Mouse (Mus musculus) liver, adult 2 months (tissue): ENCODE results near the gene Bmpr2. TPM values are rescaled to one million over a fixed set of nuclear protein-coding genes. Genes with fewer than 3 reads are reported as not detected.

ENCODE experiments used
- DNase-seq: peaks from one replicate; pipeline ENCODE4 v3.0.0-alpha.2; 2011; ENCODE audit warnings: low read depth, low spot score; ENCODE audit errors: extremely low read depth
- H3K27ac ChIP-seq: fragments of 200-500 bp; replicated peaks from 2 replicates; pipeline ENCODE4 v1.5.1; 2012; ENCODE audit warnings: low read depth, mild to moderate bottlenecking, control low read depth, inconsistent platforms, low read length; ENCODE audit not compliant: insufficient read depth
- H3K27me3 ChIP-seq: fragments of 200-500 bp; 2 replicates; pipeline ENCODE4 v1.6.1; 2012; ENCODE audit warnings: mild to moderate bottlenecking, moderate library complexity, low read length, inconsistent platforms; ENCODE audit not compliant: control insufficient read depth, insufficient read depth
- H3K36me3 ChIP-seq: fragments of 200-500 bp; 2 replicates; pipeline ENCODE4 v1.6.1; 2012; ENCODE audit warnings: low read length, inconsistent platforms; ENCODE audit not compliant: control insufficient read depth, insufficient read depth
- H3K4me1 ChIP-seq: fragments of 200-500 bp; 2 replicates; pipeline ENCODE4 v1.6.1; 2011; ENCODE audit warnings: low read length; ENCODE audit not compliant: control insufficient read depth, insufficient read depth
- H3K4me3 ChIP-seq: fragments of 200-500 bp; 2 replicates; pipeline ENCODE4 v1.5.1; 2011; ENCODE audit warnings: low read depth, mild to moderate bottlenecking, control low read depth, low read length, moderate library complexity; ENCODE audit not compliant: insufficient read depth
- H3K79me2 ChIP-seq: fragments of 200-500 bp; 2 replicates; pipeline ENCODE4 v1.6.1; 2012; ENCODE audit warnings: inconsistent platforms, mild to moderate bottlenecking, low read length, moderate library complexity; ENCODE audit not compliant: control insufficient read depth, insufficient read depth
- H3K9ac ChIP-seq: fragments of 200-500 bp; 2 replicates; pipeline ENCODE4 v1.6.1; 2012; ENCODE audit warnings: low read depth, mild to moderate bottlenecking, control low read depth, inconsistent platforms, low read length
- CTCF ChIP-seq: fragments of 200-500 bp; IDR thresholded peaks from 2 replicates; pipeline ENCODE4 v1.5.1; 2011; ENCODE audit warnings: low read depth, low read length, control low read depth
- POLR2A ChIP-seq: fragments of 200-500 bp; IDR thresholded peaks from 2 replicates; pipeline ENCODE4 v1.6.1; 2011; ENCODE audit warnings: low read length, control low read depth; ENCODE audit not compliant: insufficient read depth; ENCODE audit errors: extremely low read depth
- WGBS: fragments of 180-500 bp; shearing (Covaris S2); methylation state at CpG from one replicate; pipeline ENCODE4 v1.1.7; 2018; 5-methylcytosine and 5-hydroxymethylcytosine counted together
- polyA plus RNA-seq: library from polyadenylated mRNA; depleted of rRNA; stranded (reverse); fragments of >200 nt; gene quantifications from 2 replicates; pipeline ENCODE4 v1.2.3, GENCODE M21; 2012
- total RNA-seq: library from RNA; depleted of rRNA; stranded (reverse); fragments of >200 nt; gene quantifications from 2 replicates; pipeline ENCODE4 v1.2.3, GENCODE M21; 2014

Gene Bmpr2
- total and polyA plus RNA-seq, 2 experiments = 2.6 to 16.2 TPM

DNA sequence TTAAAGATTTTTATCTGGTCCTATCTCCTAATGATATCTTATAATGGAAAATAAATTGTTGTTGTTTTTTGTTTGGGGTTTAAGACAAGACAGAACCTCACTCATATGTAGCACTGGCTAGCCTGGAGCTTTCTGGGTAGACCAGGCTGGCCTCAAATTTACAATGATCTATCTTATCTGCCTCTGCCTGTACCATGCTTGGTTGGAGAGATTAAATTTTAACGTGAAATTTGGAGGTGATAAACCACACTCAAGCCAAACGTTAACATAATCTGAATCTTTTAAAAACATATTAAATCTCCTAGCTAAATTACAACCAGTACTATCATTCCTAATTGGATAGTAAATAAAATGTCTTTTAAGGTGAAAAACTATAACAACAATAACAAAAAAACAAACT, 66.2 kb downstream of the Bmpr2 start:
- 63% methylated on average over 2 of the region's 2 CpGs for whole genome bisulfite sequencing
- no peaks in the 10 kb centered on the region; the same call in 1 of the 2 replicates for H3K36me3 ChIP-seq
- peaks cover 2% of the 10 kb centered on the region; the same call in 1 of the 2 replicates for H3K4me1 ChIP-seq
- no peak for DNase-seq
- TF ChIP-seq POLR2A (no peak), CTCF (no peak)
- H3K79me2 ChIP-seq = peaks cover 4% of the 10 kb centered on the region; the same call in 1 of the 2 replicates
- H3K4me3 ChIP-seq = no peak overlapping the region
- H3K27me3 ChIP-seq = no peaks in the 10 kb centered on the region
- no peak overlapping the region for H3K27ac ChIP-seq
- no peak overlapping the region for H3K9ac ChIP-seq

DNA sequence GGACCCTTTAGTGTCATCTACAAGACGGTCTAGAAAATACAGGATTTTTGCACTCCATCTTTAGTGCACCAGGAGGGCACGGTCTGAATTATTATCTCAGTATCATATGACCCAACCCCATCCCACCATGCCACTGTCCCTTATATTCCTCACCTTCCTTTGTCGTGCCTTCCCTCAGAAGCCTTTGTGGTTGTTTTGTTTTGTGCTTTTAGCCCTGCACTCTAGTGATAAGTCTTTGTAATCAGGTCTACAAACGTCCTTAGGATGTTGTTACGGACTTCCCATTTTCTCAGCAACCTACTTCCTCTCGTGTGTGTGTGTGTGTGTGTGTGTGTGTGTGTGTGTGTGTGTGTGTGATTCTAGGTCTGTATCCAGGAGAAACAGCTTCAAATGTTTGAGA, 67.0 kb downstream of the Bmpr2 start:
- Histone ChIP-seq H3K27me3 (no peaks in the 10 kb centered on the region), H3K36me3 (no peaks in the 10 kb centered on the region; the same call in 1 of the 2 replicates), H3K27ac (no peak overlapping the region), H3K79me2 (peaks cover 4% of the 10 kb centered on the region; the same call in 1 of the 2 replicates), H3K4me3 (no peak overlapping the region), H3K9ac (no peak overlapping the region), H3K4me1 (no peaks in the 10 kb centered on the region)
- 69% methylated on average over 6 of the region's 6 CpGs for WGBS
- no peak for DNase-seq
- TF ChIP-seq CTCF = no peak
- TF ChIP-seq POLR2A = no peak

DNA sequence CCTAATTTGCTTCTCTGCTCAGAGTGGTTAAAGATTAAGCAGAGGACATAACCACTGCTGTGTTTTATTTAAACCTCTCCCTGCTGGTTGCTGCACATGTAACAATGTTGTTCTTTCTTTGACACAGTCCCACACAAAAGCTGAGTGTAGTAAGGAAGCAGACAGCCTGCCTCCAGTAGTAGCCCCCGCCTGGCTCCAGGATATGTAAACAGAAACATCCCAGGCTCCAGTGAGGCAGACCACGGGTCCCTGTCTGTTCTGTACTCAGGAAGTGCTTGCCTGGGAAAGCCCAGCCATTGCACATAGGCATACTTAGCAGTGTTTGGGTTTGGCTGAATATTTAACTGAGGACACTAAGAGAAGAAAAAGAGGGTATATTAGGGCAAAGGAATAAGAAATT, 70.5 kb downstream of the Bmpr2 start:
- DNase-seq = peak; percentile 9
- no peak for TF ChIP-seq POLR2A
- TF ChIP-seq CTCF = no peak
- 9% methylated on average over 2 of the region's 2 CpGs for WGBS
- Histone ChIP-seq H3K4me1 (no peaks in the 10 kb centered on the region), H3K9ac (no peak overlapping the region), H3K79me2 (peaks cover 2% of the 10 kb centered on the region; the same call in 1 of the 2 replicates), H3K27ac (no peak overlapping the region), H3K4me3 (no peak overlapping the region), H3K27me3 (no peaks in the 10 kb centered on the region), H3K36me3 (no peaks in the 10 kb centered on the region)

DNA sequence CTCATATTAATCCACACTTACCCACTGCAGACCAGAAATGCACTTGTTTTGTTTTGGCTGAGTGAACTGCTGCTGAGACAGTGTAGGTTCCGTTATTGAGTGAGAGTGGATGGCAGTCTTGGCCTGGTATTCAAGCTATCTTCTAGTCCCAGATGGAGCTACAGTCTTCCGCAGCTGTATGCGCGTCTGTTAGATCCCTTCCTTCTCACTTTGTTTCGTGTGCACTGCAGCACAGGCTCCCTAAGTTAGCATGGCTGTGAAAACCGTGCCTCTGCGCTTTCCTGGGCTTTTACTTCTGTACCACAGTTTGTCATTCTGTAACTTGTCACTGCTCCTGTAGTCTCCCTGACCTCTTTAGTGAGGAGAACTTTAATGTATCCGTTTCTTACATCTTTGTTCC, 85.1 kb downstream of the Bmpr2 start:
- H3K79me2 ChIP-seq = no peaks in the 10 kb centered on the region; the same call in 1 of the 2 replicates
- no peaks in the 10 kb centered on the region for H3K4me1 ChIP-seq
- no peak overlapping the region for H3K27ac ChIP-seq
- no peak for DNase-seq
- no peak overlapping the region for H3K4me3 ChIP-seq
- H3K9ac ChIP-seq = no peak overlapping the region
- no peaks in the 10 kb centered on the region for H3K27me3 ChIP-seq
- TF ChIP-seq CTCF = no peak
- TF ChIP-seq POLR2A = no peak
- WGBS = 95% methylated on average over 8 of the region's 8 CpGs
- peaks cover 28% of the 10 kb centered on the region for H3K36me3 ChIP-seq

DNA sequence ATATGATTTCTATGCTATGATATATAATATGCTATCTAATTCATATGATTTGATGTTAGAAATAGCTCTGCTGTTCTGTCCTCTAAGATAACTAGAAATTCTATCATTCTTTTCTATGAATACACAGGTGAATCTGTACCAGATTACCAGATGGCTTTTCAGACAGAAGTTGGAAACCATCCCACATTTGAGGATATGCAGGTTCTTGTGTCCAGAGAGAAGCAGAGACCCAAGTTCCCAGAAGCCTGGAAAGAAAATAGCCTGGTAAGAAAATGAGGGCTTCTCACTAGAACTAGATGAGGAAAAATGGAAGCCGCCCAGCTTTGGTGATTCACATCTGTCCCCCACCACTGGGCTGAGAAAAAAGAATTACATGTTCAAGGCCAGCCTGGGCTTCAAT, 95.8 kb downstream of the Bmpr2 start:
- Histone ChIP-seq H3K4me1 (no peaks in the 10 kb centered on the region), H3K36me3 (peaks cover 32% of the 10 kb centered on the region), H3K4me3 (no peak overlapping the region), H3K9ac (no peak overlapping the region), H3K27ac (no peak overlapping the region), H3K27me3 (no peaks in the 10 kb centered on the region), H3K79me2 (no peaks in the 10 kb centered on the region; the same call in 1 of the 2 replicates)
- 100% methylated on average over 1 of the region's 1 CpGs for whole genome bisulfite sequencing
- no peak for TF ChIP-seq CTCF
- no peak for TF ChIP-seq POLR2A
- no peak for DNase-seq

DNA sequence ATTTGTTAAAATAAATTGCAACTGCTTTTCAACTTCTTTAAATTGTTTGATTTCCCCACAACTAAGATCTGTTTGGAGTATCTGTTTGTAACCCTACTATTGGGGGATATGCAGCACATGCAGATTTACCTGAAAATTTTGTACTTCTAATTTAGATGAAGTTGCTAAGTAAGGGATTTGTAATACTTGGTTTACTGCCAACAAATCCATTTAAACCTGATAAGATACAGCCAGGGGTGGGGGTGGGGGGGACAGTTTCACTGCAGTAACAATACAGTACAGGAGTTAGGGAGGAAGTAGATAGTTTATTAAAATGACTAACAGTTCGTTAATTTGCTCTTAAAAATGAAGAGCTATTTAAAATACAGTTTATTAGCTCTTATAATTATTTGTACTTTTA, 98.9 kb downstream of the Bmpr2 start:
- Histone ChIP-seq H3K36me3 (peaks cover 30% of the 10 kb centered on the region), H3K4me3 (no peak overlapping the region), H3K4me1 (no peaks in the 10 kb centered on the region), H3K79me2 (no peaks in the 10 kb centered on the region; the same call in 1 of the 2 replicates), H3K27ac (no peak overlapping the region), H3K9ac (no peak overlapping the region), H3K27me3 (no peaks in the 10 kb centered on the region)
- DNase-seq = peak; percentile 4
- WGBS = 64% methylated on average over 1 of the region's 1 CpGs
- TF ChIP-seq POLR2A (no peak), CTCF (no peak)
